Mouse (Mus musculus): ENCODE results near the gene Atad2b.

GRCm38 (mm10) chr12:4996981-4997380 is 79.8 kb downstream of the Atad2b start:
- no peak for TF ChIP-seq CTCF (IDR thresholded peaks at IDR 0.05; ENCODE audit: insufficient read depth, low read length)
- no peak for TF ChIP-seq POLR2A (IDR thresholded peaks at IDR 0.05; ENCODE audit: borderline replicate concordance, extremely low read depth, low read depth, low read length)

Measured in lung, adult 2 months (tissue).